Mouse (Mus musculus) layer of hippocampus, postnatal 36 days (tissue): ENCODE results near the gene Map3k10. TPM values are rescaled to one million over a fixed set of nuclear protein-coding genes. Genes with fewer than 3 reads are reported as not detected.
A peak's percentile ranks its signal among the peaks of the same experiment; 100 is the strongest.
"Not testable (repeated sequence)": the region's sequence is repeated elsewhere in the genome, so short reads cannot be mapped to it uniquely, and the experiment has no call there.

Experiments
- DNase-seq, 2 experiments: peaks; one replicate each; pipeline ENCODE4 v3.0.0; 2022
- total RNA-seq, 2 experiments: library from RNA; stranded (reverse); gene quantifications; 2 replicates each; pipeline ENCODE4 v1.2.3; 2021

Map3k10 gene
- total RNA-seq, 2 experiments from 2014 or later, result 177 to 185 TPM

DNA sequence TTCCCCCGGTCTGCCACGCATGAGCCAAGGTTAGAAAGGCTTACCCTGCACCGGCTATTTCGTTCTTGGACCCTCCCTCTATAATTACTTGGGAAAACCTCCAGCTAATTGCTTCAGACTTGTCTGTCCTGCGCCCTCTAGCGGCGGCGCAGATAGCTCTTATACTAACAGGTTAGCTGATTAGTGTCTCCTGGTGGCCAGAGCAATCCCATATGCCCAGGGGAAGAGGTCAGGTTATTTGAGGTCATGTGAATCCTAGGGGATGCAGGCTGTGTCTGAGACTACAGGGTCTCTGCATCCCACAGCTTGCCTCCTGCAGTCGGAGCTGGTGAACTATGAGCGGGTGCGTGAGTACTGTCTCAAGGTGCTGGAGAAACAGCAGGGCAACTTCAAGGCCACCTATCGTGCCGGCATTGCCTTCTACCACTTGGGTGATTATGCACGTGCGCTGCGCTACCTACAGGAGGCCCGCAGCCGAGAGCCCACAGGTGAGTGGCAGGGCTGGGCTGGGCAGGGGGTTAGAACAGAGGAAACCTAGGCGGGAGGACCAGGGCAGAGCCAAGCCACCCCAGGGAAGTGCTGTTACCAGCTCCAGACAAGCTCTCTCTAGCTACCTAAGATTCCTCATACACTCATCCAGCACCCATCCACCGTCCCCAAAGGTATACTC, 19.7 kb downstream of the Map3k10 start:
- peak; percentile 46 to 52 for DNase-seq

DNA sequence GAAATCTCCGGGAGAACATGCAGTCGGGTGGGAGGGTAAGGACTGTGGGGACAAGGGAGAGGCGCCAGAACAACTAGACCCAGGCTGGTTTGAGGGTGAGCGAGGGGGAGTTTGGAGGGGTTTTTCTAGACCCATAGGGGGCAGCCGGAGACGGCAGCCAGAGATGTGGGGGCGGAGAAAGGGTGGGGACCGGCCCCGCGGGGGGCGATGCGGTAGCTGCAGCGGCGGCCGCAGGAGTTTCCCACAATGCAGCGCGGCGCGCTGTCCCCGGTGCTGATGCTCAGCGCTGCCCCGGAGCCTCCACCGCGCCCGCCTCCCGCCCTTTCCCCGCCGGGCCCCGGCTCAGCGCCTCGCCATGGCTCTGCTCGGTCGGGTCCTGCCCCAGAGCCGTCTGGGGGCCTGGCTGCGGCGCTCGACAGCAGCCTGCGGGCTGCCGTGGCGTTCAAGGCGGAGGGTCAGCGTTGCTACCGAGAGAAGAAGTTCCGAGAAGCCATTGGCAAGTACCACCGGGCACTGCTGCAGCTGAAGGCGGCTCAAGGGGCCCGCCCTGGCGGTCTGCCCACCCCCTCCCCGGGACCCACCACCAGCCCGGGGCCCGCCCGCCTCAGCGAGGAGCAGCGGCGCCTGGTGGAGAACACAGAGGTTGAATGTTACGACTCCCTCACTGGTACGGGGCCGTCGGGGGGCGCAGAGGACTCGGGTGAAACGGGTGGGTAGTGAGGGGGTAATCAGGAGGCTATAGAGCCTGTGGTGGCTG, 20.5 kb downstream of the Map3k10 start, which contains the start of gene Ttc9b:
Gene Ttc9b (plus strand): TSS at position 235 of the 757 bp plus-strand sequence.
- peak; percentile 77 to 80 for DNase-seq

DNA sequence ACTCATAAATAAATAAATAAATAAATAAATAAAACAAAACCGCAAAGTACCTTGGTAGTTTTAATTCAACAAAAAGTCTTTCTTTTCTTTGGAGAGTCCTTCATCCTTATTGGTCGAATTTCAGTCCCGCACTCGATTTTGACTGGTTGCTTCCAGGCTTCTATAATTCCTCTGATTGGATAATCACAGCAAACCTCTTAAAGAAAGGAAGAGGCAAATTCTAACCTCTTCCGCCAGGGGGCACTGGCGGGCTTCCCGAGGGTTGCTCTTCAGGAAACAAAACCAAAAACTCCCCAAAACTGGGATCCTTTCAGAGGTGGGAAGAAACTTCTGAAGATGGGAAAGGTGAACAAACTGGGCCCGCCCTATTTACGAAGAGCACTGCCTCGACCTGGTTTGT, 23.4 kb downstream of the Map3k10 start:
- peak; percentile 65 to 66 for DNase-seq

DNA sequence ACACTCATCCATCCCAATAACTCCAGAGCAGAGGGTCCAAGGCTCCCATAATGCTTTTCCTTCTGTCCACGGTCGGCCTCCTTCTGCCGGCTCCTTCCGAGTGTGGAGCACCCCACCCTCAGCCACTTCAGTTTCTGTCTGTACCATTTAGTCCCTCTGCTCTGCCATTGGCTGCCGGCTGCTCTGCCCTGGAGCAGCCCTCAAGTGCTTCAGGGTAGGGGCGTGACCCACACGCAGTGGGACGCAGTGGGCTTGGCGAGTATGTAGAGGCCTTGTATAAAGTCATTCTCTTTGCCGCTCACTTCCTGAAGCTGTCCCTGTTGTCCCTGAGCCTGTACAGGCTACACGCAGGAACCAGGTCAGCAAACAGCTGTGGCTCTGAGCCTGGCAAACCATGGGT, 24.7 kb downstream of the Map3k10 start:
- no peak for DNase-seq

DNA sequence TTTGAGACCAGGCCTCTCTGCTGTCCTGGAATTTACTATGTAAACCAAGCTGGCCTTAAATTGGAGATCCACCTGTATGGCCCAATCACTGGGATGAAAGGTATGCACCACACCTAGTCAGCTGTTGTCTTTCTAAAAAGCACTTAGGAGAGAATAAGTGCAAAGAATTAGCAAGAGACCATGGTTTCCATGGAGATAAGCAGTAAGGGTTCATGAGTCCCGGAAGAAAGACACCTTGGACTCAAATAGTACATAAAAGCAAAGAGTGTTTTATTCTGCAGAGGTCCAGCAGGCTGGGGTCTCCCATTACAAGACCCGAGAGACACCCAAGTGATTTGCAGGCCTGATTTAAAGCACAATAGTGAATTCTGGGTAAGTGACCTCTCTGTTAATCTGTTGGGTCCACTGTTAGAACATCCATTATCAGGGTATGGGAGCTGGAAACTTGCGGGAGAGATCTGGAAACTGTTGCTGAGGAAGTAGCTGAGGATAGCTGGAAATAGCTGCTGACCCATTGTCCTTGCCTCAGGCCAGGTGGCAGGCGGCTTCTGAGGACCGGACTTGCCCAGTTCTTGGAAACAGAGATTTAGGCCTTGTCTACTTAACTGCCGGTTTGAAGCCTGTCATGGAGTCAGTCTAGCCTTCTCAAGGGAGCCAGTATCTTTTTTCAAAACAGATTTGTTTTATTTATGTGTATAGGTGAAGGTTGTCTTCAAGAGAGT, 27.0 kb downstream of the Map3k10 start:
- DNase-seq, result no peak

DNA sequence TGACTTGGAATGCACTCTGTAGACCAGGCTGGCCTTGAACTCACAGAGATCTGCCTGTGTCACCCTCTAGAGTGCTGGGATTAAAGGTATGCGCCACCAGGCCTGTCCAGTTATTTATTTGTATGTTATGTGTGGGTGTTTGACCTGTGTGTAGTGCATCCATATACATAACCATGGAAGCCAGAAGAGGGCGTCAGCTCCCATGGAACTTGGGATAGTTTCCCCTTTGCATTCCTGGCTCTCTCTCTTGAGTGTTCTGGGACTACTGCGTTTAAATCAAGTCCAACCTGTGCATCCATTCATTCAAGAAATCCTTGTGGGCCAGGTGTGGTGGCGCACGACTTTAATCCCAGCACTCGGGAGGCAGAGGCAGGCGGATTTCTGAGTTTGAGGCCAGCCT, 27.9 kb downstream of the Map3k10 start:
- DNase-seq, result no peak

DNA sequence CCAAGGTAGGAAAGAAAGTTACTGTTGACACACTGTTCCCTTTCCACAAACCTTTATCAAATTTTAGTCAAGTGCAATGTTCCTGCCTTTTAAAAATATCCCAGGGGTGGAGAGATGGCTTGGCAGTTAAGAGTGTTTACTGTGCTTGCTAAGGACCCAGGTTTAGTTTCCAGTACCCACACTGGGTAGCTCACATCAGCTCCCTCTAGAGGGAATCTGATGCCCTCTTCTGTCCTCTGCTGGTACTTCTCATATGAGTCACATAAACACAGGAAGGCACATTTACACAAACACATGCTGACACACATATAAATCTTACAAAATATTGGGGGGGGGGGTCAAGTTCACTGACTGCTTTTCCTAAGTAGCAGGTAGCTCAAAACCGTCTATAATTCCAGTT, 29.9 kb downstream of the Map3k10 start:
- DNase-seq, result no peak

DNA sequence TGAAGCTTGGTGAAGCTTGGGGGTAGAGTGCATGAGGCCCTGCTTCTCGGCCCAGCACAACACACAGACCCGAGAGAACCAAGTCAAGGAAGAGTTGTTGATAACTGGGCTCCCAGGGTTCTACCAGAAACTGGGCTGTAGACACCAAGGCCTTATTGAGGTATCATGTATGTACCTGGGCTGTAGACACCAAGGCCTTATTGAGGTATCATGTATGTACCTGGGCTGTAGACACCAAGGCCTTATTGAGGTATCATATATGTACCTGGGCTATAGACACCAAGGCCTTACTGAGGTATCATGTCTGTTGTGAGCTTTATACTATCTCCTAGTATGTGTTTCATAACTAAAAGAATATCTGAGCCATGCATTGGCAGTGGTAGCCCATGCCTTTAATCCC, 39.3 kb downstream of the Map3k10 start:
- not testable (repeated sequence) for DNase-seq

DNA sequence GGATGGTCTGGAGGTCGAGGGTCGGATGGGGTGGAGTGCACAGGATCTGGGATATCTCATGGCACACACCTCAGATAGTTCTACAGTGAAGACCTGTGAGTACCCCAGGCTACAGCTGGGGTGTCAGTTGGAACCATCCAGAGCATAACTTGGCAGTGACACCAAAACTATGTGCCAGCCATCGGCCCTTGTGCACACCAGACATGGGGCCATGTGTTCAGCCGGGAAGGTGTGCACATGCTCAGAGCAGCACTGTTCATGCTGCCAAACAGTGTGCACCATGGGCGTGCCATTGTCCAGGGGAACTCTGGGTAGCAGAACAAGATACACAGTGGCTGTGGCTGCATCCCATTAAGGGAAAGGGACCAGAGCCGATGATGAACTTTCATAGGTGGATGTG, 39.7 kb downstream of the Map3k10 start:
- no peak for DNase-seq

DNA sequence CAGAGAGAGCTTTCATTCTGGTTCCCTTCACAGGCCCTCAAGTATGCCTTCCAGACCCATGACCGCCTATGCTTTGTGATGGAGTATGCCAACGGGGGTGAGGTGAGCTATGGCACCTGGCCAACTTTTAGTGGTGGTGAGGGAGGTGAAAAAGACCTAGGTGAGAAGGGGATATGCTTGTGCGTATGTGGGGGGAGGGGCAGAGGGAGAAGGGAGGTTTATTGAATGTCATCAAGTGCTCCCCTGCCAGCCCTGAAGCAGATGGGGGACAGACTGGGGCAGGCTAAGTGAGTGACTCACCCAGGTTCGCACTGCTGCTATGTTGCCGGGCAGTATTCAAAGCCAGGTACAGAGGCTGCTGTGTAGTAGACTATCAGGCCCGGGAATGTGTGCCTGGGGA, 41.2 kb downstream of the Map3k10 start:
- DNase-seq, result no peak

DNA sequence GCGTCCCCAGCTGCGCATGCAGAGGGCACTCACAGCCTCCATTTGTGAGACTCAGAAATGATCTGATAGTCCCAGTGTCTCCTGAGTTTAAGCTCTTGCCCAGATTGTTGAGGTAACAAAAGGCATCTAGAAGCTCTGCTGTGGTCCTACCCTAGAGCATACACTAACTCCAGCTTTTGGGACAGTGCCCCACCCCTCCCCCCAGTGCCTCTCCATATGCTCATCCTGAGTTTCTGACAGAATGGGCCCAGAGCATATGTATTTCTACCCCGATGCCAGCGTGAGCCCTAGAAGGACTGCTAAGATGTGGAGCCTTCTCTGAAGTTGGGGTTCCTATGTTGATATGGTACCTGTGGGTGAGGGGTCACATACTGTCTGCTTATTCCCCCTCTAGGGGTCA, 43.0 kb downstream of the Map3k10 start:
- no peak for DNase-seq

DNA sequence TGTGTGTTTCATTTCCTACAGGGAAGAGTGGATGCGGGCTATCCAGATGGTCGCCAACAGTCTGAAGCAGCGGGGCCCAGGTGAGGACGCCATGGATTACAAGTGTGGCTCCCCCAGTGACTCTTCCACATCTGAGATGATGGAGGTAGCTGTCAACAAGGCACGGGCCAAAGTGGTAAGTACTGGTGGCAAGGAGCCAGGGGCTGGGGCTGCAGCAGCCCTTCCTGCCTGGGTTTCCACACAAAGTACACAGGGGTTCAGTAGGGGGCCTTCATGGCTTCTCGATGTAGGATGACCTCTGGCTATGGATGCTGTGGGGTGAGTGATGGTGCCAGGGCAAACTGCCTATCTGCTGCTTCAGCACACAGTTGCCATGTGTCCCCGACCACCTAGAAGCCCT, 45.6 kb downstream of the Map3k10 start:
- not testable (repeated sequence) for DNase-seq

DNA sequence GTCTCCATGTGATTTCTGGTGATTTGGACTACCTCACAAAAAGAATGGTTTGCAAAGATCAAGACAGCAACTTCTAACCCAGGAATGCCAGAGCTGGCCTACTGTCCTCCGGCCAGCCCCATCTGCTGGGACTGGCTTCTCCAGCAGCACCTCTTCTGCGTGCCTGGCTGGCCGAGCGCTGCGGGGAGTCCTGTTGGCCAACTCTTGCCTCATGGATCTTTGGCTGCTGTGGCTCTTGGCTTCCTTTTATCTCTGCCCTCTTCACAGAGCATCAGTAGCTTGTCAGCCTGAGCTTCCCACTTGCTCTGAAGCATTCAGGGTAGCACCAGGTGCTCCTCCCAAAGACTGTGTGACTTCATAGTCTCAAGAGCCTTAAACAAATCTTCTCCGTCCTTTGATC, 46.2 kb downstream of the Map3k10 start:
- DNase-seq, result no peak

DNA sequence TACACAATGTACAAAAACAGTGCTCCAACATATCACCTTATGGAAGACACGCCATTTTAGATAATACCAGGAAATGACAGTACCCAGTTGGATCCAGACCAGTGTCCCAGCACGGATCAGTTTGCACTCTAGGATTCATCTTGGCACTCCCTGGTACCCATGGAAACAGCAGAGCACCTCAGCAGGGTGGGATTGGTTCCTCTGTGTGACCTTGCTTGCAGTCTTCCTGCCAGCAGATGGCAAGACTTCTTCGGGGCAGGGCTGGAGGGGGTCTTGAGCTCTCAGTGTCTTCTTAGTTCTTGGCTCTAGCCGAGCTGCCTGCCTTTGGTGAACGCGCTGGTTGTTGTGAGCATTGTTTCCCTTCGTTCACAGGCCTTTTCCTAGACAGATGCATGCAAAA, 46.7 kb downstream of the Map3k10 start:
- no peak for DNase-seq

DNA sequence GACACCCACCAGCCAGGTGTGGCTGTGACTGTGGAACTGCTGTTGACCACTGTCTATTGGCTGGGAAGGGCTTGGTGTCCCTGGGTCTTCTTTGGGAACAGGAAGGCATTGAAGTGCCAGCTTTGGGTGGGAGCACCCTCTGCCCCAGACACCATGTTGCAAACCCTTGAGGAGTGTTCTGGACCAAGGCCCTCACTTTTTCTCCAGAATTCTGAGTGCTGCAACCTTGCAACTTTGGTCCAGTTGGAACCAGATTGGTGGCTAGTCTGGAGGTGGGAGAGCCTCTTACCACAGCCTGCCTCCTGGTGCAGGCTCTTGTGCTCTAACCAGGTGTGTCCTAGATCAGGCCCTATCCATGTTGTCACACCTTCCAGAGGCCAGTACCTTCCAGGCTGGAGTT, 49.4 kb downstream of the Map3k10 start:
- DNase-seq, result no peak

DNA sequence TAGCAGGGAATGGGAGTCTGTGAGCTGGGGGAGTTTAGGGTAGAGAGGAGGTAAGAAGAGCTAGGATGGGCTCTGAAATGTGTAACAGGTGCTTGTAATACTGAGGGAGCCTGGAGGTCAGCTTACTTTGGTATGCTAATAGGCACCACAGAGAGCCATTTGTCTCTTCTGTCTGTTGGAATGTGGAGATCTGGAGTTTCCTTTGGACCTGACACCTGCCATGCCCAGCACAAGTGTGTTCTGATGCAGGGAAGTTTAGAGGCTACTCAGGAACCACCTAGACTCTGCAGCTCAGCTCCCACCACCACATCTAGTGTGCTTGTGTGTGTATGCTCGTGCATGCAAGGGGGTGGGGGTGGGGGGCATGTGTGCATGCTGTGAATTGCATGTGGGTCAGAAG, 52.2 kb downstream of the Map3k10 start:
- DNase-seq, result no peak

DNA sequence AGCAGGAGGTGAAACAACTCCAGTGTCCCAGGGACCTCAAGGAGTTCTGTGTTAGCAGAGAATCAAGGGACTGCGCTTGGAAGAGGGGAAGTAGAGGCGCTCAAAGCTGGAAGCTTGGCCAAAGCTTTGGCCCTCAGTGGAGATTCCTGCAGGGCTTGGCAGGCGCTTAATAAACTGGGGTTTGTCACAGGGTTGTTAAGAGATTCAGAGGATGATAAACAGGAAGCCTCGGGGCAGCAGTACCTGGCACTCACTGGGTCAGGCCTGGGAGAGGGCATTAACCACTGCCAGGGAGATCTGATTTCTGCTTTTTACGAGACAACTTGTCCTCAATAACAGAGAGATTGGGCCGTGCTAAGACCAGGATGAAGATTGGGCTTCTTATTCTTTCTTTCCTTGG, 53.4 kb downstream of the Map3k10 start:
- DNase-seq, result no peak

DNA sequence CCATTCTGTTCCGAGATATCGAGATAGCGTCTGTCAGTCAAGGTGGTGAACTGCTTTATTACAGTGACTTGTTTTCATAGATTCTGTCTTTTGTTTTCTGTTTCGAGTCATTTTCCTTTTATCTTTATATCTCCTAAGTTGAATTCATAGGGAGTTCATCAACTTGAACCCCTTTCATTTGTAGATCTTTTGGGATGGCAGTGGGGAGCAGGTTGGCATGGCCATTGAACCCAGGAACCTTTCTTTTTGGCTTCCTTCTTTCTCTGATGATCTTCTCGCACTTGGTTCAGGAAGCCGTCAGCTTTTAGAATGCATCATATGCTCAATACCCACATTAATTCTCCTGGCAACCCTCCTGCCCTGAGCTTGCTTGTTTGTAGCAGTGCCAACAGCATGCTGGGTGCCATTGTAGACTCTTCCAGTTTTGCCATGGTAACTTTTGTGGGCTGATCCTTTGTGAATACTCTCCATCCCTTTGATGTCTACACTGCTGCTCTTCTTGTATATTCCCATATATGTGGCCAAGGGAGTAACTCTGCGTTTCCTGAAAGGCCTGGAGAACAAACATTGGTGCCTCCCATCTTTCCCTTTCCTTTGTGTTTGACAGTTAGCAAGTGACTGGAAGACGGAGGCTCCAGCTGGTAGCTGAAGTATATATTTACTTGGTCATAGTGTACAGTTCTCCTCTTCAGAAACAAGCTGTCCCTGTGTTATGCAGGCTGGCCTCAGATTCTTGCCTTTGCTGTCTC, 60.5 kb downstream of the Map3k10 start:
- peak; percentile 66 to 70 for DNase-seq

DNA sequence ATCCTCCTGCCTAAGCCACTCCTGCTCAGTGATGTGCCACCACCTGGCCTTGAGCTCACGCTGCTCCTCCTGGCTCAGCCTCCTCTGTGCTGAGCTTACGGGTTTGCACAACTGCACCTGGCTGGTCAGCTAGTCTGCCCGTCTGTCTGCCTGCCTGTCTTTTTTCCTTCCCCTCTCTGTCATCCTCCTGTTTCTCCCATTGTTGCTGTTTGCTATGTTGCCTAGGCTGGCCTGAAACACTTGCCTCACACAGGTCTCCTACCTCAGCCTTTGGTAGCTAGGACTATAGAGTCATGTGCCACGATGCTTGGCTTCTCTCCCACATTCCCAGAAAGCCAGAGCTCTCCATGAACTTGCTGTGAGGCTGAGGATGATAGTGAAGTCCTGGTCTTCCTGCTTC, 61.5 kb downstream of the Map3k10 start:
- DNase-seq, result no peak

DNA sequence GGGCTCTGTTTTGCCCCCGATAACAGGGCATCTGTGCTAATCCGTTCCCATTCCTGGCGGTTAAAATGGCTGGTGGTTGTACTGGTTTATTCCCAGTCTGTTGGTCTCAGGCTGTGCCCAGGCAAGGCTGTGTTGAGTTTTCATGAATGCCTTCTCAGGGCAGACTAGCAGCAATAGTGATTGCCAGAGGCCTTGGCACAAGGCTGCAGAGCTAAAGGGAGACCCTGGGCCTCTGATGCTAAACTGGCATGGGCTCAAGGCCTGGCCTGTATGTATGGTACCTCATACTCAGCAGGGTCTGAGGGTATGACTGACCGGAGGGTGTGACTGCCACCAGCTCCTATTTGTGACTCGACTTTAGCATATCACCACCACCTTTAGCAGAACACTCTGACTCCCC, 63.5 kb downstream of the Map3k10 start:
- no peak for DNase-seq

DNA sequence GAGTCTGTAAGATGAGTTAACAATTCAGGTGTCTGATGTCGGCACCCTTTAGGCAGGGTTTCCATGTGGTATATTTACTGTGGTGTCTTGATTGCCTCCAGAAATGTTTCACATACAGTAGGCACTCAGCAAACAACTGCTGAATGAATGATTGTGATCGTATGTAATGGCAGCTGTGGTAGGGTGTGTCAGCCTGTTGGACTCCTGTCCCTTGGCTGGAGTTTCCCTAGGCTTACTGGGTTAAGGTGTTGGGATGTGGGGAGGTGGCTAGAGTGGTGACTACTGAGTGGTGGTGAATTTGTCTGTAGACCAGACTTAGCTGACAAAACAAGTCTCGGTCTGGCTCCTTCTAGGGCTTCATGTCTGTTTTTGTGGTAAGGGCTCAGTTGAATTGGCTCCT, 64.0 kb downstream of the Map3k10 start:
- DNase-seq, result no peak

DNA sequence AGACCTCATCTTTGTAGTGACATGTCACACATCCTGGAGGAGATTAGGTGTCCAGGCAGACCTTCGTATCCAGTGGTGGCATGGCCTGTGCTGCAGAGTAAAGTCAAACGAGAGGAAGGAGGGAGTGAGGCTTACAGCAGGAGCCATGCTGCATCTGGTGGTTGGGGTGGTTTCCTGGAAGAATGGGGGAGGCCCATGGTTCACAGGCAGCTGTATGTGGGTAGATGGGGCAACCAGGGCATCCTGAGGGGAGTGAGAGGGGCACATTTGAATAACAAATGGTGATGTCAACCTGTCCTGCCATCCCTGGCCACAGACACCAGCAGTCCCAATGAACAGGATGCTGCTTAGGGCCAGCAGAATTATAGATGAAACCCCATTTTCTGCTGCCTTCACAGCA, 64.7 kb downstream of the Map3k10 start:
- DNase-seq, result no peak

DNA sequence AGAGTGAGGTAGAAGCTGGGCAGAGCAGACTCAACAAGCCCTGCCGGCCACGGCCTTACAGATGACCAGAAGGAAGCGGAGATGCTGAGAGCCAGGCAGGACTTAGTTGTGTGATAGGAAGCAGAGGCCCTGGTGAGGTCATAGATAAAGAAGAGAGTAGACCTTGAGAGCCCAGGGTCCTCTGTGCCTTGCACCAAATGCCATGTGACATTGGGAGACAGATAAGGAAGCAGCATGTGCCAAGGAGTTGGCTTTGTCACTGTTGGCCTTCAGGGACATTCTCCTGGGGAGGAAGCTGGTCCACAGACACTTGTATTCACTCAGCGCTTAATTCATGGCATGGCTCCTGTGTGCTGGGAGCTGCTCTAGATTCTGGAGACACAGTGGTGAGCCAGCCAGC, 65.1 kb downstream of the Map3k10 start:
- no peak for DNase-seq
